ENCODE assay signal across 8 mouse cellular contexts in the genomic region with DNA sequence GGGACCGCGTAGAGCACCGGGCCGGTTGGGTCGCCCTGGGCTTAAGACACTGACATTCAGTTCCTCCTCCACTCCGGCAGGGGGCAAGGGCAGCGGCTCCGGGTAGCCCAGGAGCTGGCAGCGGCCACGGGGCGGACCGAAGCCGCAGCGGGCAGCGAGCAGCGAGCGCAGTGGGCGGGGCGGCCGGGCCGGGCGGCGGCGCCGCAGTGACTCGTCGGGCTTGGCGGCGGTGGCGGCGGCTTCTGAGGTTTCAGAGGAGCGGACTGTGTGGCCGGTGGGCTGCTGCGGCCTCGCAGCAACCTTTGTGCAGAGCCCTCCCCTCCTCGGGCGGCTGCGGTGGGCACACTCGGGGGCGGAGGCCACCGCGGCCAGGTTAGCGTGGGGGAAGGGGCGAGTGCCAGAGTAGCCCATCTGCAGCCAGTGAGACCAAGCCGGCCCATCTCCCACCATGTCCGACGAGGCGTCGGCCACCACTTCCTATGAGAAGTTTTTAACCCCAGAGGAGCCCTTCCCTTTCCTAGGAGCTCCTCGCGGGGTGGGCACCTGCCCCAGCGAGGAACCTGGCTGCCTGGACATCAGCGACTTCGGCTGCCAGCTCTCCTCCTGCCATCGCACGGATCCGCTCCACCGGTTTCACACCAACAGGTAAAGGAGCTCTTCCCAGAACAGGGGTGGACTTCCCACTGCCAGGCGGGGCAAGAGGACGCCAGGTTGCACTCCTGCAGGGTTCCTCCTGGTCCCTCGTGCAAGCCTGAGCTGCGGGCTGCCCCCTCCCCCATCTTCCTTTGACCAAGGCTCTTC. TPM values are rescaled to one million over a fixed set of nuclear protein-coding genes. Genes with fewer than 3 reads are reported as not detected.
DNase-seq lines count a peak whose midpoint lies in the region; ATAC-seq and TF ChIP-seq lines count a peak whose summit lies in the region.

Fam199x (plus strand) TSS at position 170 of the 801 bp plus-strand sequence.

- H3K4me2 ChIP-seq in forebrain, embryonic 14.5 days (ENCODE audit: low read length), result peak within 1 kb of the TSS; percentile 58
- peak within 1 kb of the TSS; percentile 52 for H3K4me2 ChIP-seq in lung, embryonic 16.5 days (ENCODE audit: low read depth, low read length)

- no peaks in the 10 kb centered on the region for H3K27me3 ChIP-seq in forebrain, embryonic 14.5 days (replicated peaks; ENCODE audit: control insufficient read depth, insufficient read depth, low read length)
- H3K27me3 ChIP-seq in lung, embryonic 16.5 days (ENCODE audit: control insufficient read depth, insufficient read depth, low read depth, low read length), result peaks cover 4% of the 10 kb centered on the region

- H3K9me3 ChIP-seq in ES-E14 (ENCODE audit: control insufficient read depth, insufficient read depth, low read depth, low read length), result no peaks in the 10 kb centered on the region
- H3K9me3 ChIP-seq in forebrain, embryonic 14.5 days (replicated peaks; ENCODE audit: control insufficient read depth, low read length), result no peaks in the 10 kb centered on the region
- H3K9me3 ChIP-seq in lung, embryonic 16.5 days (ENCODE audit: control insufficient read depth, low read length), result no peaks in the 10 kb centered on the region

- peak; percentile 96 for ATAC-seq in forebrain, embryonic 14.5 days
- peak; percentile 98 for ATAC-seq in lung, embryonic 16.5 days (ENCODE audit: low read depth)

- intact Hi-C loops in heart, postnatal 14 days (cut with DNase I), result no loop called here

- peak within 1 kb of the TSS; percentile 81 to 91 for H3K4me3 ChIP-seq in ES-E14 (ENCODE audit: insufficient read depth in 1 of 2, low read depth in 1 of 2, low read length in 2 of 2, poor library complexity in 1 of 2, severe bottlenecking in 1 of 2)
- peak within 1 kb of the TSS; percentile 56 for H3K4me3 ChIP-seq in forebrain, embryonic 14.5 days (ENCODE audit: low read depth, low read length)
- peak within 1 kb of the TSS; percentile 75 for H3K4me3 ChIP-seq in layer of hippocampus, adult 2 months
- H3K4me3 ChIP-seq in lung, embryonic 16.5 days (ENCODE audit: low read length), result peak within 1 kb of the TSS; percentile 70

- no peaks in the 10 kb centered on the region for H3K4me1 ChIP-seq in ES-E14 (ENCODE audit: control insufficient read depth in 2 of 2, insufficient read depth in 2 of 2, low read length in 2 of 2, poor library complexity in 1 of 2)
- H3K4me1 ChIP-seq in forebrain, embryonic 14.5 days (ENCODE audit: control insufficient read depth, insufficient read depth, low read length), result no peaks in the 10 kb centered on the region
- no peaks in the 10 kb centered on the region for H3K4me1 ChIP-seq in lung, embryonic 16.5 days (replicated peaks; ENCODE audit: control insufficient read depth, insufficient read depth, low read length)

- peak within 1 kb of the TSS; percentile 89 for H3K9ac ChIP-seq in ES-E14 (ENCODE audit: insufficient read depth, low read depth, low read length, poor library complexity, severe bottlenecking)
- peak within 1 kb of the TSS; percentile 77 for H3K9ac ChIP-seq in forebrain, embryonic 14.5 days (ENCODE audit: low read length)
- H3K9ac ChIP-seq in lung, embryonic 16.5 days (ENCODE audit: low read length), result peak within 1 kb of the TSS; percentile 79

- no peak for DNase-seq in ES-E14 (ENCODE audit: low read depth, low spot score)
- DNase-seq in cerebellum, adult 11 months, result peak; percentile 76
- peak; percentile 71 for DNase-seq in forebrain, embryonic 14.5 days (ENCODE audit: low spot score)
- DNase-seq in heart, postnatal 14 days, result peak; percentile 83
- peak; percentile 61 to 64 for DNase-seq in layer of hippocampus, adult 2 months (ENCODE audit: low spot score in 2 of 2)
- peak; percentile 65 for DNase-seq in ovary, adult 18-20 months (ENCODE audit: low spot score)
- peak; percentile 65 for DNase-seq in thymus, postnatal 0 days (ENCODE audit: low spot score)

- WGBS in forebrain, embryonic 14.5 days, result 36% methylated on average over 52 of the region's 62 CpGs
- WGBS in lung, embryonic 16.5 days, result 15% methylated on average over 45 of the region's 62 CpGs

- peak; percentile 72 for TF ChIP-seq CTCF in layer of hippocampus, adult 2 months (conservative IDR thresholded peaks at IDR 0.05)

- H3K36me3 ChIP-seq in ES-E14 (ENCODE audit: control insufficient read depth, insufficient read depth, low read length, poor library complexity, severe bottlenecking), result no peaks in the 10 kb centered on the region
- H3K36me3 ChIP-seq in forebrain, embryonic 14.5 days (ENCODE audit: control insufficient read depth, insufficient read depth, low read length), result no peaks in the 10 kb centered on the region
- no peaks in the 10 kb centered on the region for H3K36me3 ChIP-seq in lung, embryonic 16.5 days (ENCODE audit: control insufficient read depth, insufficient read depth, low read length)

- in situ Hi-C loops in ES-E14 (cut with MboI; ENCODE audit: low sequenced_read_pairs in 2 of 2, unreplicated experiment in 2 of 2), result no loop called here

- H3K27ac ChIP-seq in ES-E14 (ENCODE audit: insufficient read depth, low read depth, low read length, poor library complexity, severe bottlenecking), result peak within 1 kb of the TSS; percentile 40; the same call in 1 of the 2 replicates
- H3K27ac ChIP-seq in forebrain, embryonic 14.5 days (ENCODE audit: low read depth, low read length), result no peak within 1 kb of the TSS
- H3K27ac ChIP-seq in layer of hippocampus, adult 2 months, result peak within 1 kb of the TSS; percentile 76
- peak within 1 kb of the TSS; percentile 59 for H3K27ac ChIP-seq in lung, embryonic 16.5 days (ENCODE audit: low read length)

TF ChIP-seq in ES-E14, 5 proteins besides CTCF, POLR2A, EP300 and RAD21:
- TF ChIP-seq HCFC1 (IDR thresholded peaks at IDR 0.05; ENCODE audit: borderline replicate concordance, insufficient read depth, low read length) (no peak), ZC3H11A (IDR thresholded peaks at IDR 0.05; ENCODE audit: borderline replicate concordance, low read depth, low read length) (no peak), ZNF384 (IDR thresholded peaks at IDR 0.05; ENCODE audit: low read depth, low read length) (no peak), MAFK (IDR thresholded peaks at IDR 0.05; ENCODE audit: insufficient read depth, low read depth, low read length) (no peak), CHD2 (IDR thresholded peaks at IDR 0.05; ENCODE audit: low read depth, low read length) (no peak)

RNA-seq across cellular contexts. Expression of gene Fam199x, which starts in this region (rescaled TPM):
- total RNA-seq in ES-E14 (2012; rRNA removed), result 5.7 and 6.0 TPM in 2 replicates
- polyA plus RNA-seq in forebrain, embryonic 14.5 days (2014; fragmentation: Nextera tagmentation; extraction: Ambion mirVana), result 6.0 and 7.4 TPM in 2 replicates
- 1 to 10 TPM; 4.4 to 4.9 TPM for total RNA-seq in heart, postnatal 14 days (2021)
- total RNA-seq in layer of hippocampus, adult 2 months (2021), result 1 to 10 TPM; 8.4 to 8.7 TPM
- polyA plus RNA-seq in lung, embryonic 16.5 days (2015; fragmentation: Nextera tagmentation; extraction: Ambion mirVana), result 10.7 and 11.0 TPM in 2 replicates
- 3.7 and 4.0 TPM in 2 replicates for polyA plus RNA-seq in thymus, postnatal 0 days (2015; fragmentation: Nextera tagmentation; extraction: Ambion mirVana)
